In the genomic region with DNA sequence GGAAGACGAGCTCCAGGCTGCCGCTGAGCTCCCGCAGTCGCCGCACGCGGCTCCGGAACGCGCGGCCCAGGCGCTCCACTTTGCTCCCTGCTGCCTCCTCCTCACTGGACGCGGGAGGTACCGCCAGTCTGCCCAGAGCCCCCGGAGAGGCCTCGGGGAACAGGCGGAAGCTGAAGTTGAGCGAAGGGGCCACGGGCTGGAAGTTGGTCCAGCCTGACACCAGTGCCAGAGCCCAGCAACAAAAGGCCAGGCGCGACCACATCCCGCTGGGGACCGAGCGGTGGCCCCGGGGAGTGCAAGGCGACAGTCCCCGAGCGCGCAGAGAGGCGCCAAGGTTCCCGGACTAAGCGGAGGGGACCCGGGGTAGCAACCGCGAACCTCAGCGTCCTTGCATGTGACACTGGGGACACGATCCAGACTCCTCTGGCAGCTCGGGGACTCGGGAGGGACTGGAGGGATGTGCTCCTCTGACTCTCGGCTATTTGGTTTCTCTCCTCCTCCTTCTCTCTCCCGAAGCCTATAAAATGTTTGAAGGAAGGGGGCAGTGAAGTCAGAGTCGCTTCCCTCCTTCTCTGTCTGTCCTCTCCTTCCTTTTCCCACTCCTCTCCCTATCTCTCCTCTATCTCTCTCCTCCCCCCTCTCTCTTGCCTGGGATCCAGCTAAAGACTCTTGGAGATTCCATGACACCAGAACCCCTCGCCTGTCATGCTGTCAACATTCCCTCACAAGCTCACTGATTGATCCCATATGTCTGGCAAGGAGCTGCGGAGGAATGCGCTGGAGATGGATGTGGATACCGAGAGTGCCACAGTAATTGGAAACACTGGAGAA, we compare ENCODE assay signal across 8 mouse cellular contexts. TPM values are rescaled to one million over a fixed set of nuclear protein-coding genes. Genes with fewer than 3 reads are reported as not detected.
DNase-seq lines count a peak whose midpoint lies in the region; ATAC-seq and TF ChIP-seq lines count a peak whose summit lies in the region.

Gene Svep1 (minus strand): TSS at position 745 of the 831 bp plus-strand sequence.

- no peaks in the 10 kb centered on the region for H3K36me3 ChIP-seq in liver, embryonic 14.5 days (replicated peaks; ENCODE audit: control insufficient read depth, insufficient read depth, low read depth)
- no peaks in the 10 kb centered on the region for H3K36me3 ChIP-seq in neural tube, embryonic 12.5 days

- no peaks in the 10 kb centered on the region for H3K4me1 ChIP-seq in liver, embryonic 14.5 days (replicated peaks; ENCODE audit: control insufficient read depth in 2 of 2, insufficient read depth in 2 of 2, low read length in 1 of 2)
- H3K4me1 ChIP-seq in neural tube, embryonic 12.5 days: peaks cover 10% of the 10 kb centered on the region; the same call in 1 of the 2 replicates

- no peak for TF ChIP-seq CTCF in liver, embryonic 14.5 days (IDR thresholded peaks at IDR 0.05; ENCODE audit: low read depth)

- H3K4me2 ChIP-seq in liver, embryonic 14.5 days (ENCODE audit: low read depth): peak within 1 kb of the TSS; percentile 33
- peak within 1 kb of the TSS; percentile 93 for H3K4me2 ChIP-seq in neural tube, embryonic 12.5 days (replicated peaks)

- ATAC-seq in liver, embryonic 14.5 days (ENCODE audit: insufficient read depth): no peak
- peak; percentile 56; the same call in 1 of the 2 replicates for ATAC-seq in neural tube, embryonic 12.5 days (ENCODE audit: low FRiP score, low read depth)

- WGBS in liver, embryonic 14.5 days (ENCODE audit: insufficient replicate concordance): under 1% methylated on average over 45 of the region's 47 CpGs
- under 1% methylated on average over 47 of the region's 47 CpGs for WGBS in neural tube, embryonic 12.5 days

- TF ChIP-seq EP300 in liver, embryonic 14.5 days (IDR thresholded peaks at IDR 0.05; ENCODE audit: low read depth): no peak

- peaks cover 17% of the 10 kb centered on the region for H3K27me3 ChIP-seq in liver, embryonic 14.5 days (ENCODE audit: control insufficient read depth, insufficient read depth, low read length)
- H3K27me3 ChIP-seq in neural tube, embryonic 12.5 days (replicated peaks): peaks cover 23% of the 10 kb centered on the region

- no peaks in the 10 kb centered on the region for H3K9me3 ChIP-seq in liver, embryonic 14.5 days (ENCODE audit: control insufficient read depth, low read length)
- H3K9me3 ChIP-seq in neural tube, embryonic 12.5 days: no peaks in the 10 kb centered on the region

- H3K9ac ChIP-seq in liver, embryonic 14.5 days (replicated peaks): no peak within 1 kb of the TSS
- peak within 1 kb of the TSS; percentile 48 for H3K9ac ChIP-seq in neural tube, embryonic 12.5 days

- peak within 1 kb of the TSS; percentile 31 to 40 for H3K4me3 ChIP-seq in liver, embryonic 14.5 days (ENCODE audit: insufficient read depth in 1 of 2, low read depth in 2 of 2, low read length in 2 of 2)
- H3K4me3 ChIP-seq in neural tube, embryonic 12.5 days: peak within 1 kb of the TSS; percentile 49

- peak; percentile 31 to 33 for DNase-seq in right cerebral cortex, postnatal 10 days (ENCODE audit: low spot score in 2 of 2)
- no peak for DNase-seq in right cerebral cortex, postnatal 36 days (ENCODE audit: low spot score in 2 of 2)
- peak; percentile 59 to 69 for DNase-seq in cerebellum, postnatal 14 days
- DNase-seq in gastrocnemius, postnatal 25 days: peak; percentile 43
- DNase-seq in hindlimb bud, embryonic 11.5 days (ENCODE audit: extremely low spot score, low read depth, low spot score): peak; percentile 83
- DNase-seq in liver, embryonic 14.5 days (ENCODE audit: low read depth in 3 of 3, low spot score in 3 of 3): no peak
- DNase-seq in spleen, postnatal 10 days (ENCODE audit: low spot score in 2 of 2): no peak

- no peak within 1 kb of the TSS for H3K27ac ChIP-seq in liver, embryonic 14.5 days
- H3K27ac ChIP-seq in neural tube, embryonic 12.5 days: no peak within 1 kb of the TSS

RNA-seq across cellular contexts. Expression of gene Svep1, which starts in this region (rescaled TPM):
- total RNA-seq in gastrocnemius, postnatal 25 days (2021): 10 to 100 TPM in 1 of 2 experiments, 1 to 10 TPM in 1; 8.2 to 11.9 TPM
- polyA plus RNA-seq in liver, embryonic 14.5 days (2012; rRNA removed): 0.25 and 0.29 TPM in 2 replicates
- 0.29 and 0.34 TPM in 2 replicates for polyA plus RNA-seq in liver, embryonic 14.5 days (2014; fragmentation: Nextera tagmentation; extraction: Ambion mirVana)
- 1.4 and 1.6 TPM in 2 replicates for polyA plus RNA-seq in neural tube, embryonic 12.5 days (2016; fragmentation: Nextera tagmentation; extraction: Ambion mirVana)

Comparison
In these comparisons a context has a peak if more than half of its experiments do, and no peak if none do; other contexts are left out.
1. DNase-seq: peak in right cerebral cortex, postnatal 10 days (2 of 2), cerebellum, postnatal 14 days (2 of 2), gastrocnemius, postnatal 25 days (single experiment) and hindlimb bud, embryonic 11.5 days (single experiment); none in right cerebral cortex, postnatal 36 days (0 of 2), liver, embryonic 14.5 days (0 of 3) and spleen, postnatal 10 days (0 of 2).